Mouse (Mus musculus): Measurements from ENCODE around the gene Gm21760. TPM values are rescaled to one million over a fixed set of nuclear protein-coding genes. Genes with fewer than 3 reads are reported as not detected.

The Gm21760 gene
- polyA plus RNA-seq (2017; shearing (Covaris generic)), result not detected

GRCm38 (mm10) chrY:80133479-80133878 is at the start of gene Gm21760:
Gene Gm21760 (plus strand): TSS chrY:80133779.

Data from CD4-positive, CD25-positive, alpha-beta regulatory T cell (primary cell).